Mouse (Mus musculus) hindbrain, embryonic 10.5 days (tissue): ENCODE results near the gene Wwp2. TPM values are rescaled to one million over a fixed set of nuclear protein-coding genes. Genes with fewer than 3 reads are reported as not detected.

Source experiments
- DNase-seq: peaks from one replicate; pipeline ENCODE4 v3.0.0-alpha.2; 2017; ENCODE audit warnings: low spot score
- H3K27ac ChIP-seq: fragments of 300-500 bp; sonication (generic); 2 replicates; pipeline ENCODE4 v1.5.1; 2016; ENCODE audit warnings: mild to moderate bottlenecking, moderate library complexity
- H3K27me3 ChIP-seq: fragments of 300-500 bp; sonication (generic); 2 replicates; pipeline ENCODE4 v1.6.1; 2016; ENCODE audit warnings: mild to moderate bottlenecking; ENCODE audit not compliant: poor library complexity, insufficient read depth, severe bottlenecking
- H3K36me3 ChIP-seq: fragments of 300-500 bp; sonication (generic); 2 replicates; pipeline ENCODE4 v1.6.1; 2016; ENCODE audit warnings: mild to moderate bottlenecking, moderate library complexity
- H3K4me1 ChIP-seq: fragments of 300-500 bp; sonication (generic); replicated peaks from 2 replicates; pipeline ENCODE4 v1.6.1; 2016; ENCODE audit warnings: mild to moderate bottlenecking
- H3K4me3 ChIP-seq: fragments of 300-500 bp; sonication (generic); 2 replicates; pipeline ENCODE4 v1.5.1; 2016; ENCODE audit warnings: mild to moderate bottlenecking, moderate library complexity
- H3K9me3 ChIP-seq: fragments of 300-500 bp; sonication (generic); 2 replicates; pipeline ENCODE4 v1.6.1; 2016; ENCODE audit warnings: mild to moderate bottlenecking, moderate library complexity
- WGBS: fragments of 180-500 bp; shearing (Covaris S2); methylation state at CpG from one replicate; pipeline ENCODE4 v1.1.7; 2016; 5-methylcytosine and 5-hydroxymethylcytosine counted together
- microRNA counts: library from miRNA; unstranded; fragments of <30 nt; microRNA quantifications from one replicate; lab custom pipeline; 2017
- polyA plus RNA-seq: library from polyadenylated mRNA; unstranded; fragments of >200 nt; fragmentation: Nextera tagmentation; extraction: Ambion mirVana; gene quantifications from 2 replicates; pipeline ENCODE4 v1.2.1, GENCODE M21; 2016

Wwp2 gene
- polyA plus RNA-seq, 1 experiment from 2014 or later: 64.6 TPM

DNA sequence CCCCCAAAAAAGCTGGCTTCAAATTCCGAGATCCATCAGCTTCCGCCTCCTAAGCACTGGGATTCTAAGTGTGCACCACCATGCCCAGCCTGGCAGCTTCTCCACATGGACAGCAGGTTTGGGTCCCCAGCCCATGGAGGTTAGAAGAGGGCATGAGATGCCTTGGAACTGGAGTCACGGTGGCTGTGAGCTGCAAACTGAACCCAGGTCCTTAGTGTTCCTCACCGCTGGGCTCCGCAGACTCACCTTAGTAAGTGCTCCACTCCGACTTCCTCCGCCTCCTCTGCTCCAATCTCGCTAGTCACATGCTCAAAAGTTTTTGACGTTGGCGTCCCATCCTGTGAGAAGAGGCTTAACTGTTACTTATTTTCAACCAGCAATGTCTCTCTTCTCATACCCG lies 146.0 kb downstream of the Wwp2 start:
- H3K4me1 ChIP-seq: peaks cover 13% of the 10 kb centered on the region
- no peaks in the 10 kb centered on the region for H3K27me3 ChIP-seq
- peaks cover 90% of the 10 kb centered on the region for H3K36me3 ChIP-seq
- WGBS: 95% methylated on average over 11 of the region's 11 CpGs
- DNase-seq: no peak
- H3K27ac ChIP-seq: no peak overlapping the region
- H3K4me3 ChIP-seq: no peak overlapping the region
- no peaks in the 10 kb centered on the region for H3K9me3 ChIP-seq

DNA sequence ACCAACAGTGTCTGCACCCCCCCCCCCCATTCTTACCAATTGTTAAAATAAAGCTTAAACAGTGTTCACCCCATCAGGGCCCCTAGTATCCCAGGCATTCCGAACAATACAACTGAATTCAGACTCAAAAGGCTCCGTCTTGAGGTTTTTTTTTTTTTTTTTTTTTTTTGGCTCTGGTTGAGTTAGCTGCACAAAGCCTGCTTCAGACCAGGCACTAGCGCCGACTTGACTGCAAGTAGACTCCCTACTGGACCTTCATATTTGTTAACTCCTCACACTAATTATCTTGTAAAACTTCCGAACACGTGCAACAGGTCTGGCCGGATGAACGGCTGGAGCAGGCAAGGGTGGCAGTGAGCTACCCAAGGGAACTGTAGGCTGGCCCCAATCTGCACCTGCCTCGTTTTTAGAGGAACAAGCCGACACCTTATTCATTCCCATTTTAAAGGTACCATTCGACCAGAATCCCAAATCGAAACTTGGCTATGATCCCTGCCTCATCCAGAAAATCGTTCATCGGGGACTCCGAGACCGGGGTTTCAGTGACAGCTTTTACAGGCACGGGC lies 151.3 kb downstream of the Wwp2 start:
- 2% methylated on average over 17 of the region's 17 CpGs for WGBS

GRCm38 (mm10) chr8:107587995-107588780 lies 152.0 kb downstream of the Wwp2 start, which contains the start of gene Psmd7:
Psmd7 (minus strand) TSS chr8:107588464.
- 2% methylated on average over 65 of the region's 65 CpGs for WGBS

More for the DNA sequence above, 151.3 kb downstream of the Wwp2 start:
- Histone ChIP-seq H3K4me1 (peaks cover 16% of the 10 kb centered on the region), H3K36me3 (peaks cover 41% of the 10 kb centered on the region), H3K27ac (peak overlapping the region; percentile 95), H3K9me3 (no peaks in the 10 kb centered on the region), H3K4me3 (peak overlapping the region; percentile 97), H3K27me3 (no peaks in the 10 kb centered on the region)
- DNase-seq: peak; percentile 46

GRCm38 (mm10) chr8:107593967-107594729 lies 158.0 kb downstream of the Wwp2 start:
- no peak overlapping the region for H3K27ac ChIP-seq
- H3K4me3 ChIP-seq: no peak overlapping the region
- H3K36me3 ChIP-seq: no peaks in the 10 kb centered on the region
- H3K9me3 ChIP-seq: no peaks in the 10 kb centered on the region
- no peaks in the 10 kb centered on the region for H3K27me3 ChIP-seq
- DNase-seq: no peak
- peaks cover 6% of the 10 kb centered on the region; the same call in 1 of the 2 replicates for H3K4me1 ChIP-seq
- WGBS: 71% methylated on average over 6 of the region's 6 CpGs

More at GRCm38 (mm10) chr8:107587995-107588780, 152.0 kb downstream of the Wwp2 start, which contains the start of gene Psmd7:
- H3K4me3 ChIP-seq: peak within 1 kb of the TSS; percentile 97
- H3K4me1 ChIP-seq: peaks cover 16% of the 10 kb centered on the region
- H3K27ac ChIP-seq: peak within 1 kb of the TSS; percentile 95
- no peaks in the 10 kb centered on the region for H3K27me3 ChIP-seq
- no peaks in the 10 kb centered on the region for H3K9me3 ChIP-seq
- H3K36me3 ChIP-seq: peaks cover 34% of the 10 kb centered on the region
- DNase-seq: peak; percentile 96

GRCm38 (mm10) chr8:107594817-107595216 lies 158.7 kb downstream of the Wwp2 start:
- 69% methylated on average over 6 of the region's 6 CpGs for WGBS
- Histone ChIP-seq H3K27ac (no peak overlapping the region), H3K9me3 (no peaks in the 10 kb centered on the region), H3K36me3 (no peaks in the 10 kb centered on the region), H3K27me3 (no peaks in the 10 kb centered on the region), H3K4me3 (no peak overlapping the region), H3K4me1 (peaks cover 6% of the 10 kb centered on the region; the same call in 1 of the 2 replicates)
- DNase-seq: no peak

- no peaks in the 10 kb centered on the region for H3K9me3 ChIP-seq
- H3K36me3 ChIP-seq: no peaks in the 10 kb centered on the region
- peaks cover 6% of the 10 kb centered on the region; the same call in 1 of the 2 replicates for H3K4me1 ChIP-seq
- no peak overlapping the region for H3K4me3 ChIP-seq
- H3K27me3 ChIP-seq: peaks cover 7% of the 10 kb centered on the region; the same call in 1 of the 2 replicates
- no peak for DNase-seq
- H3K27ac ChIP-seq: no peak overlapping the region
- WGBS: 68% methylated on average over 1 of the region's 1 CpGs
Measured at GRCm38 (mm10) chr8:107597731-107598130, 161.6 kb downstream of the Wwp2 start.

DNA sequence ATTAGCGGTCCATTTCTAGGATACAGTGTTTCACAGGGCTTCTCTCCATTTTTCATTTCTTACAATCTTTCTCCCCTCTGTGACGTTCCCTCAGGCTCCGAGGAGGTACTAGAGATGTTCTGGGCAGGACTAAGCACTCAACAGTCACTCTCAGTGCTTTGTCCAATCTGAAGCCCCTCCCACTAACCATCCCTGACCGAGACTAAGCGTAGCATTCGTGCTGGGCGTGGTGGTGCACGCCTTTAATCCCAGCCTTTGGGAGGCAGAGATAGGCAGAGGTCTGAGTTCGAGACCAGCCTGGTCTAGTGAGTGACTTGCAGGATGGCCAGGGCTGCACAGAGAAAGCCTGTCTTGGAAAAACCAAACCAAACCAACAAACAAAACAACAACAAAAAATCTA lies 163.5 kb downstream of the Wwp2 start:
- peaks cover 6% of the 10 kb centered on the region; the same call in 1 of the 2 replicates for H3K4me1 ChIP-seq
- no peaks in the 10 kb centered on the region for H3K9me3 ChIP-seq
- H3K36me3 ChIP-seq: no peaks in the 10 kb centered on the region
- H3K4me3 ChIP-seq: no peak overlapping the region
- DNase-seq: no peak
- 87% methylated on average over 9 of the region's 9 CpGs for WGBS
- no peak overlapping the region for H3K27ac ChIP-seq
- H3K27me3 ChIP-seq: peaks cover 12% of the 10 kb centered on the region; the same call in 1 of the 2 replicates

DNA sequence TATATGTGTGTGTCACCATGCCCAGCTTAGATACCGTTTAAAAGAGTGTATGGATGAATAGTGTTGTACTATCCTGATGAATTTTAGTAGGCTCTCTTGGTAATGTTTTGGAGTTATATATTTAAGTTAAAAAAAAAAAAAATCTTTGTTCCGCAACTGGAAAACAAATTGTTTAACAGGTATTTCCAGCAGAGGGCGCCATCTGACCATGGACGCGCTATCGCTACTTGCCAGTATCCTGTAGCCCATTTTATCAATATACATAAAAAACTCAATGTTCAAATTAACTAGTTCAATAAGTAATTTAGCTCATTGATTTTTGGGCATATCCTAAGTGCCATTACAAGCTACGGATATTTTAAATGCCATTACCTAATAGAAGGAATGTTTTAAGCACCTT lies 166.9 kb downstream of the Wwp2 start:
- DNase-seq: peak; percentile 63
- peaks cover 12% of the 10 kb centered on the region; the same call in 1 of the 2 replicates for H3K27me3 ChIP-seq
- 6% methylated on average over 7 of the region's 7 CpGs for WGBS
- no peak overlapping the region for H3K27ac ChIP-seq
- no peak overlapping the region for H3K4me3 ChIP-seq
- H3K36me3 ChIP-seq: no peaks in the 10 kb centered on the region
- H3K9me3 ChIP-seq: no peaks in the 10 kb centered on the region
- H3K4me1 ChIP-seq: peaks cover 6% of the 10 kb centered on the region

MicroRNAs within 50 kb of the gene (microRNA counts, 519-probe panel; counts per million panel counts)
- microRNA mmu-miR-140 (lab: Ali Mortazavi, UCI): 3,473 counts per million, percentile 85 among the panel's probes with 10 or more counts

Other genes starting within 250 kb of the Wwp2 start
- gene Nfat5, start 142.9 kb upstream of the Wwp2 start, polyA plus RNA-seq: 8.7 and 9.9 TPM in 2 replicates
- gene Nqo1, start 33.2 kb upstream of the Wwp2 start, polyA plus RNA-seq: 4.5 and 5.5 TPM in 2 replicates
- 91.8 and 92.7 TPM in 2 replicates for gene Nob1, start 11.3 kb upstream of the Wwp2 start, polyA plus RNA-seq
- gene Psmd7, start 152.1 kb downstream of the Wwp2 start, polyA plus RNA-seq: 312 and 323 TPM in 2 replicates